In the genomic region with DNA sequence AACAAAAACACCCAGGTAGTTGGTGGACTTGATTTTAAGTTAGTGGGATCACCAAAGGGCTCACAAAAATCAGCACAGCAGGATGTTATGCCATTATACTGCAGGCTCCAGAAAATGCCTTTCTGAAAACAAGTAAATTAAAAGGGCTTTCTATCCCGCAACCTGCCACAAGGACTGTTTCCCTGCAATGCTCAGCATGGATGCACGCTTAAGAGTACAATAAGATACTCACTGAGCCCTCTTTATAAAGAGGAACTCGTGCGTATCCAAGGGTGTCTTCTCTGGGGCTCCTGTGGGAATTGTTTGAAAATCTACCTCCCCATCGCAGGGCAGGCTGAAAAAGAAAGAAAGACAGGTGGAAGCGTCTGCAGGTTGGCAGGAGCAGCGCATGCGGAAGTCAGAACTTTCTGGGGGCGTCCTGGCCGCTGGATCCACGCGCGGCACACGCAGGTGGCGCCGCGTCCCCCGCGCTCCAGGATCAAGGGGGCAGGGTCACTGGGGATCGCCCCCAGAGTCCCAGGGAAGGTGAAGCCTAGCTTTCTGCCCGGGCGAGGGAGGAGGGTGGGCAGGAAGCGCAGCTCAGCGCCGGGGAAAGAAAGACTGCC, we compare ENCODE assay signal across 8 mouse cellular contexts. TPM values are rescaled to one million over a fixed set of nuclear protein-coding genes. Genes with fewer than 3 reads are reported as not detected.
DNase-seq lines count a peak whose midpoint lies in the region; ATAC-seq and TF ChIP-seq lines count a peak whose summit lies in the region.

No protein-coding gene starts in this region.

- TF ChIP-seq EP300 in liver, embryonic 14.5 days (IDR thresholded peaks at IDR 0.05; ENCODE audit: low read depth): no peak

- no peaks in the 10 kb centered on the region for H3K9me3 ChIP-seq in liver, embryonic 14.5 days (ENCODE audit: control insufficient read depth, low read length)

- peak; percentile 43 for ATAC-seq in granulocyte monocyte progenitor cell, adult 5-6 weeks (replicated peaks; ENCODE audit: poor library complexity, severe bottlenecking)
- no peak for ATAC-seq in liver, embryonic 14.5 days (ENCODE audit: insufficient read depth)

- peak overlapping the region; percentile 44 for H3K27ac ChIP-seq in gastrocnemius, adult 2 months
- no peak overlapping the region for H3K27ac ChIP-seq in spleen, adult 2 months (ENCODE audit: insufficient read depth, low read length)
- H3K27ac ChIP-seq in liver, embryonic 14.5 days: no peak overlapping the region
- H3K27ac ChIP-seq in small intestine, adult 2 months (ENCODE audit: insufficient read depth, low read depth, low read length): no peak overlapping the region

- H3K4me1 ChIP-seq in spleen, adult 2 months (ENCODE audit: control insufficient read depth, insufficient read depth, insufficient read length): peaks cover 5% of the 10 kb centered on the region; the same call in 1 of the 2 replicates
- 0 out of 4 replicates have a peak, but pooled peaks cover 0 to 4% of the 10 kb centered on the region in 2 experiments for H3K4me1 ChIP-seq in liver, embryonic 14.5 days (replicated peaks; ENCODE audit: control insufficient read depth in 2 of 2, insufficient read depth in 2 of 2, low read length in 1 of 2)
- no peaks in the 10 kb centered on the region; the same call in 1 of the 2 replicates for H3K4me1 ChIP-seq in small intestine, adult 2 months (ENCODE audit: control insufficient read depth, insufficient read depth, insufficient read length, low read length)

- DNase-seq in gastrocnemius, adult 2 months: no peak
- no peak for DNase-seq in gastrocnemius, postnatal 14 days
- DNase-seq in spleen, adult 2 months (ENCODE audit: low read depth in 1 of 2, low spot score in 2 of 2): peak in 1 of 2 experiments; percentile 5
- DNase-seq in spleen, adult 12 weeks (ENCODE audit: low spot score): no peak
- no peak for DNase-seq in liver, embryonic 14.5 days (ENCODE audit: low read depth in 3 of 3, low spot score in 3 of 3)
- DNase-seq in gastrocnemius, postnatal 25 days: no peak

- H3K4me2 ChIP-seq in liver, embryonic 14.5 days (ENCODE audit: low read depth): peak overlapping the region; percentile 50

- 2% methylated on average over 25 of the region's 25 CpGs for WGBS in spleen, adult 2 months
- 2% methylated on average over 23 of the region's 25 CpGs for WGBS in liver, embryonic 14.5 days (ENCODE audit: insufficient replicate concordance)
- 2% methylated on average over 25 of the region's 25 CpGs for WGBS in small intestine, adult 2 months

- intact Hi-C loops in gastrocnemius, adult 2 months (cut with DNase I): no loop called here
- intact Hi-C loops in gastrocnemius, postnatal 14 days (cut with DNase I; ENCODE audit: low total_unique reads): no loop called here

- peak overlapping the region; percentile 40 for H3K9ac ChIP-seq in liver, embryonic 14.5 days (replicated peaks)

- peaks cover 3% of the 10 kb centered on the region for H3K27me3 ChIP-seq in spleen, adult 2 months (ENCODE audit: control insufficient read depth, insufficient read depth, low read length)
- H3K27me3 ChIP-seq in liver, embryonic 14.5 days (ENCODE audit: control insufficient read depth, insufficient read depth, low read length): peaks cover 16% of the 10 kb centered on the region
- no peaks in the 10 kb centered on the region for H3K27me3 ChIP-seq in small intestine, adult 2 months (ENCODE audit: control insufficient read depth, insufficient read depth, low read length)

- no peak for TF ChIP-seq CTCF in gastrocnemius, adult 2 months (IDR thresholded peaks at IDR 0.05)
- TF ChIP-seq CTCF in spleen, adult 2 months (IDR thresholded peaks at IDR 0.05; ENCODE audit: extremely low read depth, insufficient read depth, insufficient read length, insufficient replicate concordance): no peak
- no peak for TF ChIP-seq CTCF in liver, embryonic 14.5 days (IDR thresholded peaks at IDR 0.05; ENCODE audit: low read depth)
- TF ChIP-seq CTCF in small intestine, adult 2 months (IDR thresholded peaks at IDR 0.05; ENCODE audit: extremely low read depth, insufficient read length, insufficient replicate concordance, low read depth, low read length): no peak

- TF ChIP-seq POLR2A in spleen, adult 2 months (IDR thresholded peaks at IDR 0.05; ENCODE audit: low read depth, low read length): no peak
- no peak for TF ChIP-seq POLR2A in small intestine, adult 2 months (IDR thresholded peaks at IDR 0.05; ENCODE audit: low read depth, low read length)

- peak overlapping the region; percentile 83 for H3K4me3 ChIP-seq in gastrocnemius, adult 2 months
- peak overlapping the region; percentile 66 for H3K4me3 ChIP-seq in spleen, adult 2 months (ENCODE audit: extremely low read depth, insufficient read depth, insufficient read length)
- peak overlapping the region; percentile 52 to 60 for H3K4me3 ChIP-seq in liver, embryonic 14.5 days (ENCODE audit: insufficient read depth in 1 of 2, low read depth in 2 of 2, low read length in 2 of 2)
- H3K4me3 ChIP-seq in small intestine, adult 2 months (ENCODE audit: low read depth, low read length): peak overlapping the region; percentile 93

- H3K36me3 ChIP-seq in spleen, adult 2 months (ENCODE audit: control insufficient read depth, insufficient read depth, low read length): no peaks in the 10 kb centered on the region
- no peaks in the 10 kb centered on the region for H3K36me3 ChIP-seq in liver, embryonic 14.5 days (replicated peaks; ENCODE audit: control insufficient read depth, insufficient read depth, low read depth)
- H3K36me3 ChIP-seq in small intestine, adult 2 months (ENCODE audit: control insufficient read depth, insufficient read depth, low read length): peaks cover 3% of the 10 kb centered on the region; the same call in 1 of the 2 replicates

RNA-seq across cellular contexts. Expression of a gene that starts 0.4 kb away (rescaled TPM):
- under 1 TPM in 1 of 2 experiments, not detected in 1; 0.33 TPM for total RNA-seq in gastrocnemius, adult 2 months (2021)
- total RNA-seq in gastrocnemius, postnatal 14 days (2021): 1 to 10 TPM in 1 of 2 experiments, under 1 TPM in 1; 0.78 to 1.0 TPM
- polyA plus RNA-seq in spleen, adult 2 months (2012; rRNA removed): 0.88 and 1.4 TPM in 2 replicates
- 1.9 TPM in 1 of 2 replicates, not detected in the other for total RNA-seq in granulocyte monocyte progenitor cell, adult 5-6 weeks (2014; fragmentation: Nextera tagmentation)
- not detected in 2 replicates for total RNA-seq in granulocyte monocyte progenitor cell, adult 5-6 weeks (2017)
- polyA plus RNA-seq in liver, embryonic 14.5 days (2012; rRNA removed): 0.79 and 0.91 TPM in 2 replicates
- 1.2 and 1.5 TPM in 2 replicates for polyA plus RNA-seq in liver, embryonic 14.5 days (2014; fragmentation: Nextera tagmentation; extraction: Ambion mirVana)
- polyA plus RNA-seq in small intestine, adult 2 months (2012; rRNA removed): 7.1 and 7.9 TPM in 2 replicates
- total RNA-seq in gastrocnemius, postnatal 25 days (2021): under 1 TPM in 1 of 2 experiments, not detected in 1; 0.21 TPM

RNA-seq across cellular contexts. Expression of a gene that starts 54.1 kb away (rescaled TPM):
- 1 to 10 TPM; 1.8 to 3.6 TPM for total RNA-seq in gastrocnemius, adult 2 months (2021)
- total RNA-seq in gastrocnemius, postnatal 14 days (2021): 10 to 100 TPM; 11.4 to 18.2 TPM
- polyA plus RNA-seq in spleen, adult 2 months (2012; rRNA removed): 1.6 and 2.5 TPM in 2 replicates
- total RNA-seq in granulocyte monocyte progenitor cell, adult 5-6 weeks (2014; fragmentation: Nextera tagmentation): not detected in 2 replicates
- total RNA-seq in granulocyte monocyte progenitor cell, adult 5-6 weeks (2017): not detected in 2 replicates
- polyA plus RNA-seq in liver, embryonic 14.5 days (2012; rRNA removed): 0.18 and 0.41 TPM in 2 replicates
- 0.20 and 0.32 TPM in 2 replicates for polyA plus RNA-seq in liver, embryonic 14.5 days (2014; fragmentation: Nextera tagmentation; extraction: Ambion mirVana)
- 2.9 and 5.9 TPM in 2 replicates for polyA plus RNA-seq in small intestine, adult 2 months (2012; rRNA removed)
- 1 to 10 TPM; 4.3 to 6.1 TPM for total RNA-seq in gastrocnemius, postnatal 25 days (2021)

RNA-seq across cellular contexts. Expression of a gene that starts 58.7 kb away (rescaled TPM):
- not detected for total RNA-seq in gastrocnemius, adult 2 months (2021)
- under 1 TPM; 0.10 to 0.16 TPM for total RNA-seq in gastrocnemius, postnatal 14 days (2021)
- 0.05 TPM in 2 replicates for polyA plus RNA-seq in spleen, adult 2 months (2012; rRNA removed)
- total RNA-seq in granulocyte monocyte progenitor cell, adult 5-6 weeks (2014; fragmentation: Nextera tagmentation): not detected in 2 replicates
- not detected in 2 replicates for total RNA-seq in granulocyte monocyte progenitor cell, adult 5-6 weeks (2017)
- 0.11 and 0.12 TPM in 2 replicates for polyA plus RNA-seq in liver, embryonic 14.5 days (2012; rRNA removed)
- 0.17 and 0.29 TPM in 2 replicates for polyA plus RNA-seq in liver, embryonic 14.5 days (2014; fragmentation: Nextera tagmentation; extraction: Ambion mirVana)
- polyA plus RNA-seq in small intestine, adult 2 months (2012; rRNA removed): 0.27 and 1.0 TPM in 2 replicates
- not detected for total RNA-seq in gastrocnemius, postnatal 25 days (2021)
